Mouse (Mus musculus): Measurements from ENCODE around the gene Mpzl2. TPM values are rescaled to one million over a fixed set of nuclear protein-coding genes. Genes with fewer than 3 reads are reported as not detected.
A peak's percentile ranks its signal among the peaks of the same experiment; 100 is the strongest.

The Mpzl2 gene
- total RNA-seq (2021) = 1 to 10 TPM in 1 of 2 experiments, under 1 TPM in 1; 0.86 to 1.8 TPM

DNA sequence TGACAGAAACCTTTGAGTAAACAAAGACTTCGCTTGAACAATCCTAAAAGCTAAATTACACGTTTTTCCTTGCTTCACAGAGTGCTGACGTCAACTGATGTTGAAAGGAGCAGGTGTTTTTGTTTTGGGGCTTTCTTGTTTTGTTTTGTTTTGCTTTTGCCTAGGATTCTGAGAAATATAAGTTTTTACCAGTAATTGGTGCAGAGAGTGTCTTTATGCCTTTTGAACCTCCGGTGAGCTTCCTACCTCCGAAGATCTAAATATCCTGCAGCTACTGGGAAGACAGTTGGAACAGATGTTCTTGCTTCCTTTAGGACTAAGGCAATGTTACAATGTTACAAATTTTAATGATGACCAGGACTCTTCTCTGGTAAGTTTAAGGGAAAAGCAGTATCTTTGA is at the start of gene Mpzl2:
Gene Mpzl2, plus strand, starts transcription at position 301 of the 400 bp plus-strand sequence.
- no peak for DNase-seq

DNA sequence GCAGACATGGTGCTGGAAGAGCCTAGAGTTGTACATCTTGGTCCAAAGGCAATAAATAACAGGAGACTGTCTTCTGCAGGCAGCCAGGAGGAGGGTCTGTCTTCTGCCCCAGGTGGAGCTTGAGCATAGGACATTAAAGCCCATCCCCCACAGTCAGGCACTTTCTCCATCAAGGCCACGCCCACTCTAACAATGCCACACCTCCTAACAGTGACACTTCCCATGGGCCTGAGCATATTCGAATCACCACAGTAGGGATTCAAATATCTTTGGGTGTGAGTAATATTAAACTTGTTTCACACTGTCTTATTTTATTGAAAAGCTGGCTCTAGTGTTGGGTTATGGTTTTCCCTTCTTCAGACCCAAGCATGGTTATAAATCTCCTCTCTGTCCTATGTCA is 47.8 kb upstream of the Mpzl2 start:
- DNase-seq = no peak

- DNase-seq = no peak
Measured at GRCm38 (mm10) chr9:44992271-44992670, 47.3 kb upstream of the Mpzl2 start.

- no peak for DNase-seq
Measured at GRCm38 (mm10) chr9:44993268-44993667, 46.3 kb upstream of the Mpzl2 start.

DNA sequence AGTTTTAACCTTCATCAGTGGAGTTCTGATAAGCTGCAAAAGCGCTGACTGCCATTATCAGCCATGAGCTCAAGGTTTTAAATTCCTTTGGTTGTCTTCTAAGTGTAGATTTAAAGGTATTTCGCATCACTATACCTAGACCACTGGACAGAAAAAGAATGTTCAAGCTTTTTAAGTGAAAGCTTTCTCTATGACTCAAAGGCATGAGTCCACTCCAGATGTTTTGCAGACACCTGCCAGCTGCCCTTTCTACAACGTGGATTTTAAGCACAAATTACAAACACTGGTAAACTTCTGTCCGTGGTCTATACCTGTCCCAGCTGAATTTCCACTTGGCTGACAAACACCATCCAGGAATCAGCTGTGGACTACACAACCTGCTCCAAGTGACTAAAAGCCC is 44.6 kb upstream of the Mpzl2 start:
- no peak for DNase-seq

DNA sequence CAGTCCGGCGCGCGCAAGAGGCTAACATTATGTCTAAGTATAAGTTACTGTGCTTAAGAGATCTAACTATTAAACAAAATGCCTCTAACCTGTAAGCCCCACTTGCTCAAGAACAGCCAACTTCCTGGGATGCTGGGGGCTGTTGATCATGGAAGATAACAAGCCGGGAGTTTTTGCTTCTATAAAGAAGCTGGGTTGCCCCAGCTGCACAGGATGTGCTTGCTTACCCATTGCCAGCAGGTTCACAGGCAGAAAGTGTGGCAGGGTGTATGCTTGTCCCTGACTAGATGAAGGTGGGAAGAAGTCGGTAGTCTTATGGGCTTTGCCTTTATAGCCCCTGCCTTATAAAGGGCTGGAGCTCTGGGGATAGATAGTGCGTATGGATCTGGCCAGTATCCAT is 43.0 kb upstream of the Mpzl2 start:
- no peak for DNase-seq

DNA sequence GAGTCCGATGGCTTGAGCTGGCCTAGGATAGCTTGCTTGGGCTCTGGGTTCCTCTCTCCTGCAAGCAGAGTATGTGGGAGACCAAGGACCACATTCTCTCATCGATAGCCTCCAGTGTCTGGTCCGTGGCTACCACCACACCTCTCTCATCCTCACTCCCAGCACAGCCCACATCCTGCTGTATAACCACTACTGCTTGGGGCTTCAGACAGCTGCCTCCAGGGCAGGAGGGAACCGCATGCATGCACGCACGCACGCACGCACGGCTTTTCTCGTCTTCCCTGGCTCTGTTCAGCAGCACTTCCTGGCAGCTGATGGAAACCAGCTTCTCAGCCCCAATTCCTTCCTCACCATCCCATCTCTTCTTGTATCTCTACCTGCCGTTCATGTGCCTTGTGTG is 41.5 kb upstream of the Mpzl2 start:
- DNase-seq = no peak

- DNase-seq = no peak
Measured at GRCm38 (mm10) chr9:44999171-44999570, 40.4 kb upstream of the Mpzl2 start.

- DNase-seq = no peak
Measured at GRCm38 (mm10) chr9:44999776-45000175, 39.8 kb upstream of the Mpzl2 start.

- DNase-seq = no peak
Measured at GRCm38 (mm10) chr9:45000249-45000648, 39.4 kb upstream of the Mpzl2 start.

DNA sequence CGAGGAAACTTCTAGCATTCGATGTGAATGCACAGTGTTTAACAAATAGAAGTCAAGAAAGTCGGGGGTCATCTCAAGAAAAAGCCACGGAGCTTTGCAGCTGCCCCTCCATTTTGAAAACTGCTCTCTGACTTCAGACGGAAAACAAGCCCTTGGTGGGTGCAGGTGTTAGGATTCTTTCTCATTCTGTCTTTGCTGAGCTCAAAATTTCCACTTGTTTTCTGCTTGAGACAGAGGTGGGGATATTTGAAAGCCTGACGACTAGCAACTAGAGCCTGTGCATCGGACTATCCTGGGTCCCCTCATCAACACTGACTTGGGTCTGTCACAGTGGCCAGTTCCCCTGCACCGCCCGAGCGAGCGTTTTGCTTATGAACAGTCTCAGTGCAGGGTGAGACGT is 32.2 kb upstream of the Mpzl2 start:
- DNase-seq = no peak

DNA sequence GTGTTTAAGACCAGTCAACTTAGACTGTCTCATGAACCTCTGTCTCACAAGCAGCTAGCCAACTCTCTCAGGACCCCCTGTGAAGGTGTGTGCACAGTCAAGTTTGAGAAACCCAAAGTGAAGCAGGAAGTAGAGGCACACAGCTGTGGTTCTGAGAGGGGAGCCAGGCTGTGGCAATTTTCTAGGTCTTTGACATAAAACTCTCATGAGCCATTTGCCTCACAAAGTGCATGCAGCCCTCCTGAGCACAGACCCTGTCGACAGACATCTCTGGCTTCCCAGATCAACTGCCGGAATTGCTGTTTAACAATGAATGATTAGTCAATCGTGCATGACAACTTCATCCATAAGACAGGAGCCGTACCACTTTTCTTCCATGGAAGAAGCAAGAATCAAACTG is 31.3 kb upstream of the Mpzl2 start:
- DNase-seq = no peak

GRCm38 (mm10) chr9:45009180-45010078 is 30.2 kb upstream of the Mpzl2 start, which contains the start of gene Cd3e:
TSS of gene Cd3e (minus strand) at chr9:45009627.
- no peak for DNase-seq

DNA sequence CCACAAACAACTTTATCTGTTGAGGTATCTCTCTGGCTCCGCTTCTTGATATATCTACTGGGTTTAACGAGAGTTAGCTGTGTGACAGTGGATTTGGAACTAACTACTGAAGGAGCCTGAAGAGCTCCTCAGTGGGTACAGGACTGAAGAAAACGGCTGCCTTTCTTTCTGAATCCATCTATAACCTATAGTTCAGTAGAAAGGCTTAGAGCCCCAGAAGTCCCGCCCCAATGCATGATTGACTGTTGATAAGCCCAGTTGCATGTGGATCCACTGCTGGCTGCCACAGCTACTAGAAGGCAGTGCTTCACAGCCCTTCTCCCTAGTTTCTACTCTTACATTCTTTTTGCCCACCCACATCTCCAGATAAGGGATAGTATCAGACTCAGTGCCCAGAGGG is 29.1 kb upstream of the Mpzl2 start:
- no peak for DNase-seq

DNA sequence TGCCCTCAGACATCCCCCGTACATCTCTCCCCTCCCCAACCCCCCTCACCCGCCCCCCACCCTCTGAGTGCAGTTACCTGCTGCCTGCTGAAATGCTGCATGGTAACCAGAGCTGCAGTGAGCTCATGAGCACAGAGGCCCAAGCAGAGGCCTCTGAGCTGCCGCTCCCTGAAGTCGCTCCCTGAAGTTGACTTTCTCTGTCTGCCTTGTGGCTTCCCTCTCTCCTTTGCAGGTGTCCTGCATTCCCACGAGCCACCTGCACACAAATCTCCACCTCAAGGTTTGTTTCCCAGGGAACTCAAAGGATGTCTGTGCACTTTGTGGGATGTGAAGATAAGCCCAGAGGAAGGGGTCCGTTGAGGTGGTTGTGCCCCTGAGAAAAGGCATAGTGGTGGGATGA is 28.3 kb upstream of the Mpzl2 start:
- DNase-seq = no peak

GRCm38 (mm10) chr9:45014879-45015278 is 24.7 kb upstream of the Mpzl2 start:
- DNase-seq = no peak

DNA sequence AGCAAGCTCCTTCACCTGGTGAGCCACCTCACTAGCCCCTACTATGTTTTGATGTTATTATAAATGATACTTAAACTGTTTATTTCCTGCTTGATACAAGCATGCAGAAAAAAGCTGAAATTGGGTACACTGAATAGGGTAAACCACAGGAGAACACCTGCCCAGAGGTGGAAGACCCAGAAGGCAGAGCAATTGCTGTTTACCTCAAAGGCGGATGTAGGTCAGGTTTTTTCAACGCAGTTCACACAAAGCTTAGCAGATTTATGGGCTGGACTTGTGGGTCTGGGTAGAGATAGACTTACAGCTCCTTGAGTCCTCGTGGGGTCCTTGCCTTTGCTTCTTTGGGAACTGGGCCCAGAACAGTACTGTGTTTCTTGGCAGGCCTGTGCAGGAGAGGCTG is 23.8 kb upstream of the Mpzl2 start:
- DNase-seq = no peak

DNA sequence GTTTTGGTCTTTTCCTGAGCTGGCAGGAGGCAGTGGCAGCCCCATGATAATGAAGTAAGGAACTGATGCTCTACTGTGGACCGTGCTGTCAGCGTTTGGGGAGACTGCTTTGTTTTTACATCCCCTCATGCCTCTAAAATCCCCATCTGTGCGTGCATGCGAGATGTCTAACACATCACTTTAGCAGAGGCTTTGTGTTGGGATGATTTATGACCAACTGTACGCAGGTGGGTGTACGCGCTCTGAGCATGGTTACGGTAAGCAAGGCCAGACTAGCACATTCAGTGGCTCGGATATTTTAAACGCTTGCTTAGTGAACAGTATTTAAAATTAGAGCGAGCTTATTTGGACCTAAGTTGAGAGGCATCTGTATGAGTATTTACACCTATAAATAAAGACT is 21.6 kb upstream of the Mpzl2 start:
- no peak for DNase-seq

- DNase-seq = peak; percentile 72
Measured at GRCm38 (mm10) chr9:45022800-45023199, 16.8 kb upstream of the Mpzl2 start.

GRCm38 (mm10) chr9:45023638-45024037 is 16.0 kb upstream of the Mpzl2 start:
- DNase-seq = no peak

DNA sequence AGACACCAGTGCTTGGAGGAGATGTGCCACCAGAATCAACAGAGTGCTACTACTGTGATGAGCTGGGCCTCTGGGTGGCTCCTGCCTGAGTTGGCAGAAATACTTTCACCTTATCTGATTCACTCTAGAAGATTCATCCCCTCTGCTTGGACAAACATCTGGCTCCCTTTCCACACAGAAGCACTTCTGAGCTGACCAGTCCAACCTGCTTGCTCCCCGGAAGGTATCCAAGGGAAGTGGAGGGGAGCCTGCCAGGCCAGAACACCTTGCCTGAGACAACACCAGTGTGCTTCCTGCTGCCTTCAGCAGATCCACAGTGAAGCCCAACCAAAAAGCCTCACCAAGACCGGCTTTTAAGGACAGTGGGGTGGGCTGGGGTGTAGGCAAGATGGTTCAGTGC is 15.4 kb upstream of the Mpzl2 start:
- DNase-seq = no peak

DNA sequence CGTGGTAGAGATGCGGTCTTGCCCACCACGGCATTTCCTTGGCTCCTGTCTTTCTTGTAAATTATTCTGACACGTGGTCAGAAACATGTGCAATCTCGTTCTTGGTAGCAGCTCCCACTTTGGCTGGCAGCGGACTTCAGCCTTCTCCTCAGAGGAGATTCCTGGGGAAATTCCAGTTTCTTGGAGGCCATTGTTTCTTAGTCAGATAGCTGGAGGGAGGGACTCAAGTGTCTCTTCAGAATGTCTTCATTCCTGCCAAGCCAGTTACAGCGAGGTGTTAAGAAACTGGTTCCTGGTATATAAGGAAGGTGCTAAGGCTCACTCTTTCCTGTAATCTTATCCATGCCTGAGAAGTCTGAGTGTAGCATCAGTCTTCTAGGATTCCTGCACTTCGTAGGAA is 12.2 kb upstream of the Mpzl2 start:
- no peak for DNase-seq

DNA sequence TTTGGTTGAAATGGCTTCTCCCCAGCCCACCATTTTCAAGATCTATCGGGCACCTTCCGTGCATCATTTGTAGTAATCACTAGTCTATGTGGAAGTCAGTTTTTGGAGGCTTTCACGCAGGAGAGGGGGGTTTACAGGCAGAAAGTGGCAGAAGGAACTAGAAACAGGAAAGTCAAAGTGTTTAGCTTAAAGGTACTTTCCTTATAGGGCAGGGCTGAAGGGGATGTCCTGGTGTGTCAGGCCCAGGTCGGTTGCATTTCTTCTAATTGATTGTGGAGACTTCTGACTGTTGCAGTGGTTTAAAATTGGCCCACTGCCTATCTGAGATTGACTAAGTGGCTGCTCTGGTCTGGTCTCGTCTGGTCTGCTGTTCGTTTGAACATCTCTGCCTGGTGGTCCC is 9.3 kb upstream of the Mpzl2 start:
- no peak for DNase-seq

- no peak for DNase-seq
Measured at GRCm38 (mm10) chr9:45032261-45032660, 7.3 kb upstream of the Mpzl2 start.

DNA sequence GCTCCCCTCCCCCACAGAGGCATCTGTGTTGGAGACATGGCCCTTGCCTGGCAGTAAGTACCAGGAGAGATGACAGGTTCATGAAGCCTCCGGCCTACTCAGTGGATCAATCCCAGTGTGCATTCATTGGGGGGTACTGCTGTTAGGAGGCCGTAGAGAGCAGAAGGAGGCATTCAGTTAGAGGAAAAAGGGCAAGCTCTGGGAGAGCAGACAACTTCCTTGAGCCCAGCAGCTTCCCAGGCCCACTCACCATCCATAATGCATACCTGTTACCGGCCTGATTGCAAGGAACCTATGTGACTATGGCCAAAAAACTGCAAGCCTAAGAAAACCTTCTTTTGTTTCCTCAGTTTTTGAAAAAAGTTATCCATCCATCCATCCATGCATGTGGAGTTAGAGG is 5.1 kb upstream of the Mpzl2 start:
- no peak for DNase-seq
